Mouse (Mus musculus) cerebellum, adult 2 months (tissue): Measurements from ENCODE around the gene Cox4i2.

Experiments
- CTCF ChIP-seq: fragments of 200-500 bp; IDR thresholded peaks from 2 replicates; pipeline ENCODE4 v1.5.1; 2011; ENCODE audit warnings: low read depth, mild to moderate bottlenecking, control low read depth, low read length, moderate library complexity, borderline replicate concordance; ENCODE audit not compliant: insufficient read depth
- POLR2A ChIP-seq: fragments of 200-500 bp; IDR thresholded peaks from 2 replicates; pipeline ENCODE4 v1.6.1; 2011; ENCODE audit warnings: low read length, control low read depth, borderline replicate concordance; ENCODE audit not compliant: insufficient read depth

DNA sequence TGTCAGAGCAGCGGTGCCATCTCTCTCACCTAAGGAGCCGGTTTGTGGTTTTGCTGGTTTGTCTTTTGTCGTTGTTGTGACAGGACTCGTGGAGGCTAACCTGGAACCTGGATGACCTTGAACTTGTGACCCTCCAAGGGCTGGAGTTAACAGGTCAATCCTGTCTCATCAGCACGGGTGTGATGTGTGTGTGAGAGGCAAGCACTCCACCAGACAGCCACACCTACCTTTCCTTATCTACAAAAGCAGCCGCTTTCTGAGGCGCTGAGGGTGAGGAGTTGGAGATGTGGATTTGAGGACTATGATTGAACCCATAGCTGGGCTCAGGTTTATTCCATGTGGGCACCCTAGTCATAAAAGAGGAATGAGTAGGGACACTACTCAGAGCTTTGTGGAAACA is 15.7 kb downstream of the Cox4i2 start:
- TF ChIP-seq CTCF, result no peak
- TF ChIP-seq POLR2A, result no peak
